Mouse (Mus musculus) myocyte (in vitro differentiated cells): ENCODE measurements around the gene Sfxn2. TPM values are rescaled to one million over a fixed set of nuclear protein-coding genes. Genes with fewer than 3 reads are reported as not detected.

Source experiments
- H3K27me3 ChIP-seq: one replicate; pipeline ENCODE4 v1.6.1; 2011; ENCODE audit not compliant: control insufficient read depth, insufficient read depth, insufficient read length
- H3K36me3 ChIP-seq: one replicate; pipeline ENCODE4 v1.6.1; 2011; ENCODE audit not compliant: control insufficient read depth, insufficient read depth
- H3K4me2 ChIP-seq: one replicate; pipeline ENCODE4 v1.6.1; 2011; ENCODE audit warnings: low read depth, control low read depth
- H3K4me3 ChIP-seq: one replicate; pipeline ENCODE4 v1.5.1; 2011; ENCODE audit warnings: mild to moderate bottlenecking, control low read depth, moderate library complexity
- H3K79me2 ChIP-seq: one replicate; pipeline ENCODE4 v1.6.1; 2011; ENCODE audit not compliant: control insufficient read depth, insufficient read depth
- H3ac ChIP-seq: one replicate; pipeline ENCODE4 v1.6.1; 2011; ENCODE audit not compliant: control insufficient read depth, insufficient read length
- CEBPB ChIP-seq: IDR thresholded peaks from 2 replicates; pipeline ENCODE4 v1.6.1; 2011; ENCODE audit warnings: mild to moderate bottlenecking, moderate library complexity; ENCODE audit not compliant: poor library complexity, insufficient read depth, severe bottlenecking
- E2F4 ChIP-seq: IDR thresholded peaks from one replicate; pipeline ENCODE4 v1.6.1; 2011; ENCODE audit warnings: mild to moderate bottlenecking, control low read depth, moderate library complexity; ENCODE audit not compliant: insufficient read depth
- MAX ChIP-seq: IDR thresholded peaks from one replicate; pipeline ENCODE4 v1.6.1; 2011; ENCODE audit warnings: low read depth, mild to moderate bottlenecking, control low read depth
- MYOD1 ChIP-seq, 3 experiments: IDR thresholded peaks; one replicate each; pipeline ENCODE4 v1.6.1; 2011; ENCODE audit warnings: control low read depth in 2 of 3, low read depth in 2 of 3, mild to moderate bottlenecking in 2 of 3, moderate library complexity in 1 of 3; ENCODE audit not compliant: insufficient read length in 2 of 3, control insufficient read depth in 1 of 3
- MYOG ChIP-seq, 3 experiments: IDR thresholded peaks; one replicate each; pipeline ENCODE4 v1.6.1; 2011; ENCODE audit warnings: control low read depth in 2 of 3, low read depth in 2 of 3, mild to moderate bottlenecking in 2 of 3; ENCODE audit not compliant: insufficient read length in 2 of 3, control insufficient read depth in 1 of 3, insufficient read depth in 1 of 3
- POLR2A ChIP-seq: IDR thresholded peaks from one replicate; pipeline ENCODE4 v1.6.1; 2011; ENCODE audit warnings: low read depth, mild to moderate bottlenecking, control low read depth, moderate library complexity; ENCODE audit not compliant: insufficient read length
- POLR2AphosphoS2 ChIP-seq: IDR thresholded peaks from one replicate; pipeline ENCODE4 v1.6.1; 2011; ENCODE audit warnings: low read depth, control low read depth; ENCODE audit not compliant: insufficient read length
- REST ChIP-seq: IDR thresholded peaks from one replicate; pipeline ENCODE4 v1.6.1; 2011; ENCODE audit warnings: mild to moderate bottlenecking, control low read depth, moderate library complexity; ENCODE audit not compliant: insufficient read depth, insufficient read length
- SRF ChIP-seq: IDR thresholded peaks from one replicate; pipeline ENCODE4 v1.6.1; 2011; ENCODE audit warnings: low read depth; ENCODE audit not compliant: control insufficient read depth, insufficient read length
- TCF12 ChIP-seq: IDR thresholded peaks from one replicate; pipeline ENCODE4 v1.6.1; 2011; ENCODE audit warnings: mild to moderate bottlenecking, control low read depth; ENCODE audit not compliant: poor library complexity, insufficient read depth, severe bottlenecking
- TCF3 ChIP-seq: IDR thresholded peaks from one replicate; pipeline ENCODE4 v1.6.1; 2011; ENCODE audit warnings: low read depth, control low read depth; ENCODE audit not compliant: insufficient read length
- USF1 ChIP-seq: IDR thresholded peaks from one replicate; pipeline ENCODE4 v1.6.1; 2011; ENCODE audit warnings: low read depth, mild to moderate bottlenecking, control low read depth, moderate library complexity
- polyA plus RNA-seq: library from polyadenylated mRNA; unstranded; fragments of >200 nt; fragmentation: generic; extraction: Trizol; gene quantifications from one replicate; pipeline ENCODE4 v1.2.1, GENCODE M21; 2012; ENCODE audit warnings: missing spikeins

The Sfxn2 gene
- polyA plus RNA-seq, 1 experiment, result 0.62 TPM

- Histone ChIP-seq H3K4me3 (no peak overlapping the region), H3K36me3 (peaks cover 3% of the 10 kb centered on the region), H3K4me2 (peak overlapping the region; percentile 37), H3ac (no peak overlapping the region), H3K79me2 (peaks cover 13% of the 10 kb centered on the region), H3K27me3 (no peaks in the 10 kb centered on the region)
- TF ChIP-seq TCF3, result no peak
- TF ChIP-seq POLR2A, result no peak
- TF ChIP-seq MYOD1 (IDR thresholded peaks at IDR 0.05; ENCODE audit: control insufficient read depth in 1 of 3, insufficient read length in 2 of 3, low read depth in 2 of 3), result no peak
- no peak for TF ChIP-seq CEBPB
- no peak for TF ChIP-seq MAX
- TF ChIP-seq POLR2AphosphoS2, result no peak
- no peak for TF ChIP-seq E2F4
- TF ChIP-seq SRF, result no peak
- TF ChIP-seq TCF12, result no peak
- no peak for TF ChIP-seq USF1
- no peak for TF ChIP-seq REST
- TF ChIP-seq MYOG (IDR thresholded peaks at IDR 0.05; ENCODE audit: control insufficient read depth in 1 of 3, insufficient read depth in 1 of 3, insufficient read length in 2 of 3, low read depth in 2 of 3), result no peak
Measured at GRCm38 (mm10) chr19:46647254-46647653, 74.1 kb downstream of the Sfxn2 start.

Other genes starting within 250 kb of the Sfxn2 start
- gene Psd, start 246.2 kb upstream of the Sfxn2 start, polyA plus RNA-seq, result 11.7 TPM
- 15.3 TPM for gene Fbxl15, start 245.2 kb upstream of the Sfxn2 start, polyA plus RNA-seq
- gene Cuedc2, start 234.7 kb upstream of the Sfxn2 start, polyA plus RNA-seq, result 165 TPM
- 1.9 TPM for gene Mfsd13a, start 232.2 kb upstream of the Sfxn2 start, polyA plus RNA-seq
- gene 2310034G01Rik, start 223.1 kb upstream of the Sfxn2 start, polyA plus RNA-seq, result 1.2 TPM
- gene Actr1a, start 177.6 kb upstream of the Sfxn2 start, polyA plus RNA-seq, result 117 TPM
- 16.6 TPM for gene Sufu, start 176.5 kb upstream of the Sfxn2 start, polyA plus RNA-seq
- 42.3 TPM for gene Trim8, start 71.7 kb upstream of the Sfxn2 start, polyA plus RNA-seq
- gene Arl3, start 167 bp upstream of the Sfxn2 start, polyA plus RNA-seq, result 81.9 TPM
- 39.8 TPM for gene Wbp1l, start 25.7 kb downstream of the Sfxn2 start, polyA plus RNA-seq
- gene Cyp17a1, start 99.8 kb downstream of the Sfxn2 start, polyA plus RNA-seq, result not detected
- gene Borcs7, start 116.5 kb downstream of the Sfxn2 start, polyA plus RNA-seq, result 5.3 TPM
- gene As3mt, start 134.1 kb downstream of the Sfxn2 start, polyA plus RNA-seq, result 4.1 TPM
- 8.1 TPM for gene Cnnm2, start 188.2 kb downstream of the Sfxn2 start, polyA plus RNA-seq